Mouse (Mus musculus): Measurements from ENCODE around the gene Krt78. TPM values are rescaled to one million over a fixed set of nuclear protein-coding genes. Genes with fewer than 3 reads are reported as not detected.

Gene Krt78
- polyA plus RNA-seq, 1 experiment from 2014 or later: not detected

DNA sequence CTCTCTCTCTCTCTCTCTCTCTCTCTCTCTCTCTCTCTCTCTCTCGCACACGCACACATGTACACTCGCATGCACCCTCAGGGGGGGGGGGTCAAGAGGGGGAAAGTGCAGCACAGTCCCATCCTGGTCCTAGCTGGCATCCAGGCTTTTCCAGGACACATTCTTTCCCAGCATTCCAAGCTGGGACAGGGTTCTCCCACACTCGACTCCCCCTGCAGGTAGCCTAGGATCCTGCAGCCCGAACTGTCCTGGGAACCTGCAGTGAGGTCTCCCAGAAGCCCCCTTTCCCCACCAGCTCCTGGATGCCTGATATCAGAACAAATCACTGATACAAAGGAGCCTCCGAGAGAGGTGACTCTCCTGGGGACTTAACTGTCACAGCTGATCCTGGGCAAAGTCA, 16.4 kb upstream of the Krt78 start:
- no peak overlapping the region for H3K27ac ChIP-seq (ENCODE audit: poor library complexity, severe bottlenecking)
- WGBS: 1% methylated on average over 3 of the region's 6 CpGs
- H3K4me1 ChIP-seq (replicated peaks): 0 out of 2 replicates have a peak, but pooled peaks cover 4% of the 10 kb centered on the region
- no peaks in the 10 kb centered on the region for H3K9me3 ChIP-seq (replicated peaks)
- no peak overlapping the region for H3K4me2 ChIP-seq
- no peak overlapping the region for H3K9ac ChIP-seq
- no peak for ATAC-seq (ENCODE audit: insufficient number of reproducible peaks, low FRiP score)
- H3K4me3 ChIP-seq: no peak overlapping the region
- H3K27me3 ChIP-seq (replicated peaks): peaks cover 19% of the 10 kb centered on the region
- no peaks in the 10 kb centered on the region for H3K36me3 ChIP-seq

DNA sequence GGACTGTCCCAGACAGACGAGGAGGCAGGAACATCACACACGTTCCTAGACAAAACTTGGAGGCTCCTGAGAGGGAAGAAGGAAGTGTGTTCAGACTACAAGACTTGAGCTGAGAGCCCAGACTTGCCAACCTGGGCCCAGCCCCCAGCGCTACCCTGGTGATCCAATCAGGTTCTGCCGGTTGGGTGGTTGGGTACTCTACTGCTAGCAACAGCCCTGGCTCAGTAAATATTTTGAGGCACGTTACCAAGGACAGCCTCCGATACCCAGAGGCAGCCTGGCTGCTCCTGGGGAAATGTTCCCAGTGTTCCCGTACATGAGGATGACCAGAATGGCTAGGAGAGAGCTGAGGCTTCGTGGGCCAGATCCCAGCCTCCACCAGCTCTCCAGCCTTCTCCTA, 12.7 kb upstream of the Krt78 start:
- Histone ChIP-seq H3K9ac (no peak overlapping the region), H3K4me3 (no peak overlapping the region), H3K9me3 (replicated peaks) (no peaks in the 10 kb centered on the region), H3K4me1 (replicated peaks) (no peaks in the 10 kb centered on the region), H3K27ac (ENCODE audit: poor library complexity, severe bottlenecking) (no peak overlapping the region), H3K4me2 (no peak overlapping the region), H3K36me3 (no peaks in the 10 kb centered on the region), H3K27me3 (replicated peaks) (peaks cover 17% of the 10 kb centered on the region)
- 63% methylated on average over 8 of the region's 8 CpGs for WGBS
- ATAC-seq (ENCODE audit: insufficient number of reproducible peaks, low FRiP score): no peak

DNA sequence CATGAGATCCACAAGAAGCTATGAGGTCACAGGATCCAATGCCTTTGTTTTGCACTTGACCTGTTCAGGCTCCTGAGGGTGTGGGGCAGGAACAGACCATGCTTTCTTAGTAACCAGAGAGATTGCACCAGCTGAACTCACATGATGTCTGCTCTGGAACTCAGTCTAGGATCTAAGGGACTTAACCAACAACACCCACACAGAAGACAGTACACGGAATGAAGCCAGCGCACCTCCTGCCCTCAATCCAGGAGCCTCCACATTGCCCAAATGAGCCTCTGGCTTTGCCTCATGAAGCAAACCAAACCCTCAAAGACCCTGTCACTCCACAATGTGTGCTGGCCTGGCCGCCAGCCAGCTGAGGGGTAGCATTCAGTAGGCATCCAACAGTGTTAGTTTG, 4.8 kb upstream of the Krt78 start:
- no peaks in the 10 kb centered on the region for H3K36me3 ChIP-seq
- H3K4me1 ChIP-seq (replicated peaks): no peaks in the 10 kb centered on the region
- H3K9me3 ChIP-seq (replicated peaks): no peaks in the 10 kb centered on the region
- H3K4me2 ChIP-seq: no peak overlapping the region
- H3K9ac ChIP-seq: no peak overlapping the region
- ATAC-seq (ENCODE audit: insufficient number of reproducible peaks, low FRiP score): no peak
- no peak overlapping the region for H3K4me3 ChIP-seq
- H3K27ac ChIP-seq (ENCODE audit: poor library complexity, severe bottlenecking): no peak overlapping the region
- H3K27me3 ChIP-seq (replicated peaks): peaks cover 19% of the 10 kb centered on the region
- WGBS: 88% methylated on average over 3 of the region's 3 CpGs

DNA sequence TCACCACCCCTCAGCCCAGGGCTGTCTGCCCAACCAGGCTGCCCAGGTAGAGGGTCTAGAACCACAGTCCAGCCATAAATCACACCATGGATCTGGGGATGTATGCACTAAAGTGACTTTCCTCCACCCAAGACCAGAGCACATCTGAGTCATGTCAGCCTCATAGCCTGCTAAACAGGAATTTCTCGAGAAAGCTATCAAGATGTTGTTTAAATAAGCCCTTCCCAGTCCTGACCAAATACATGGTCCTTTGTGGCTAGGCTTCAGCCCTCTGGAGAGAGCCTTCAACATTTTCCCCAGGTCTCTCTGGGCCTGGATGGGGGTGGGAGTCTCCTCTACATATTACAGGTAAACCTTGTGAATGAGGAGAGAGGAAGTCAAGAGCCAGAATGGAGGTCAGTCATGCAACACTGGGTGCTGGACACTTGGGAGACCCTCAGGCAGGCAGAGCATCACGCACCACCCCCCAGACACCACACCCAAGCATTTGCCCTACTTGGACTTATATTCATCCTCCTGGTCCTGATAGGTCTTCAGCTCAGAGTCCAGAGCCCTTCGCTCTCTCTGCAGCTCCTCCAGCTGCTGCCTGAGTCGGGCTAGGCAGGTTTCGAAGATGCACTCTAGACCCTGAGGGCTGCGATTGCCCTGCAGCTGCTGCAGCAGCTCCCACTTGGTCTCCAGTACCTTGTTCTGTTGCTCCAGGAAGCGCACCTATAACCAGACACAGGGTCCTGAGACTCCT, 1.2 kb downstream of the Krt78 start:
- H3K36me3 ChIP-seq: no peaks in the 10 kb centered on the region

DNA sequence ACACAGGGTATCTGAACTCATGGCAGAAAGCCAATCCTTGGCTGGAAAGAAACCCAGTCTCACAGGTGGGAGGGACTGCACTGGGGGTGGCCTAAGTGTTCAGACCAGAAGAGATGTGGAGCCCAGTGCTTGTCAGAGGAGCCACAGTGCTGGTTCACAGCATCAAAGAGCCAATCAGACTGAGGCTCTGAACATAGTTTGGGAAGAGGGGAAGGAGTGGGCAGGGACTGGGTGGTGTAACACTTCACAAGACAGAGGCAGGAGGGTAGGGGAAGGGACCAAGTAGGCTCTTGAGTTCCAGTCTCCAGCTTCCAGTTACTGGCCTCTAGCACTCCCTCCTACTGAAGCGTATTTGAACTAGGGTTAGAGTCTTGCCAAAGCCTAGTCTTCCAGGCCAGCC, 8.7 kb downstream of the Krt78 start:
- no peak for ATAC-seq (ENCODE audit: insufficient number of reproducible peaks, low FRiP score)
- Histone ChIP-seq H3K27ac (ENCODE audit: poor library complexity, severe bottlenecking) (no peak overlapping the region), H3K9me3 (replicated peaks) (no peaks in the 10 kb centered on the region)

More for the DNA sequence above, 1.2 kb downstream of the Krt78 start:
- no peak overlapping the region for H3K27ac ChIP-seq (ENCODE audit: poor library complexity, severe bottlenecking)
- H3K4me3 ChIP-seq: no peak overlapping the region
- H3K4me2 ChIP-seq: no peak overlapping the region
- 68% methylated on average over 7 of the region's 7 CpGs for WGBS
- H3K9ac ChIP-seq: no peak overlapping the region
- no peak for ATAC-seq (ENCODE audit: insufficient number of reproducible peaks, low FRiP score)
- peaks cover 47% of the 10 kb centered on the region for H3K27me3 ChIP-seq (replicated peaks)
- H3K4me1 ChIP-seq (replicated peaks): no peaks in the 10 kb centered on the region
- no peaks in the 10 kb centered on the region for H3K9me3 ChIP-seq (replicated peaks)

DNA sequence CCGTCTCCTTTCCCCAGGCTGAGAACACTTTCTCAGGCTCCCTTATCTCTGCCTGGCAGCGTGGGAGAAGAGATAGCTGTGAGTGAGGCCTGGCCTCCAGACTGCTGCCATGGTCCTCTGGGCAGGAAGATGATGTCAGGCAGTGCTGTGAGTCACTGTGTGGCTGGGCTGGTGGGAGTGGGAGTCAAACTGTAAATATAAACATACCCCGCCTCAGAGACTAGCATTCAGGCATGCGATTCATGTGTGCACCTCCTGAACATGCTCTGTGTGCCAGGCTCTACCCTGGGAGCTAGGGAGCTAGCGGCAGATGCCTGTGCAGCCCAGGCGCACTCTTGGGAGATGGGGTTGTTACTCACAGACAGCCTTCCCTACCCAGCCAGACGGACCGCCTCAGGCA, 12.1 kb downstream of the Krt78 start:
- Histone ChIP-seq H3K4me3 (no peak overlapping the region), H3K4me1 (replicated peaks) (peaks cover 47% of the 10 kb centered on the region), H3K4me2 (0 out of 2 replicates have a peak overlapping the region, but pooled peaks have one; percentile 6), H3K36me3 (no peaks in the 10 kb centered on the region), H3K27ac (ENCODE audit: poor library complexity, severe bottlenecking) (peak overlapping the region; percentile 49; the same call in 1 of the 2 replicates), H3K9me3 (replicated peaks) (no peaks in the 10 kb centered on the region), H3K9ac (no peak overlapping the region), H3K27me3 (replicated peaks) (peaks cover 4% of the 10 kb centered on the region; the same call in 1 of the 2 replicates)
- peak; percentile 73 for ATAC-seq (ENCODE audit: insufficient number of reproducible peaks, low FRiP score)
- WGBS: 24% methylated on average over 8 of the region's 8 CpGs

More for the DNA sequence above, 8.7 kb downstream of the Krt78 start:
- H3K4me1 ChIP-seq (replicated peaks): peaks cover 30% of the 10 kb centered on the region
- no peak overlapping the region for H3K4me2 ChIP-seq
- peaks cover 16% of the 10 kb centered on the region; the same call in 1 of the 2 replicates for H3K27me3 ChIP-seq (replicated peaks)
- no peak overlapping the region for H3K9ac ChIP-seq
- WGBS: 86% methylated on average over 1 of the region's 1 CpGs
- H3K36me3 ChIP-seq: no peaks in the 10 kb centered on the region
- no peak overlapping the region for H3K4me3 ChIP-seq

DNA sequence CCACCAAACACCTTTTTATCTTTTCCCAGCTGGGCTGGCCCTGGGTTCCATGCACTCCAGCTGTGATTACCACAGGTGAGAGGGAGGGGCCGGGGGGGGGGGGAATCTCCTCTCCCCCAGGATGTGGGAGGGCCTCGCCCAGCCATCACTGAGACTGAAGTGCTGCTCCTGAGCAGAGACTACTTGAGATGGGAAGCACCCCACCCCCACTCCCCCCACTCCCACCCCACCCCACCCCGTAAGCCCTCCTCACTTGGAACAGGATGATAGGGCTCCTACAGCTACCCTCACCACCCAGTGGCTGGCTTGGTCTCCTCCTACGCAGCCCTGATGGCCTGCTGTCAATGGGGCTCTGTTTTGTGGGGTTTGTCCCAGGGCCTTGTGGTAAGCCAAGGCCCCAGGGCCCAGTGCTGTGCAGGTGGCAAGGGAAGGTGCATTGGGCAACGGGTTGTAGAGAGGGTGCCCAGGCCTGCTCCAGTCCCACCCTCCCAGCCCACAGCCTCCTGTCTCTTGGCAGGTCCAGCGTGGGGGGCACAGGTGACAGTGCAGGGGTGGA, 13.7 kb downstream of the Krt78 start, which contains the start of gene Krt79:
Gene Krt79 (minus strand): TSS at position 51 of the 556 bp plus-strand sequence.
- ATAC-seq (ENCODE audit: insufficient number of reproducible peaks, low FRiP score): no peak
- Histone ChIP-seq H3K9me3 (replicated peaks) (no peaks in the 10 kb centered on the region), H3K27ac (ENCODE audit: poor library complexity, severe bottlenecking) (no peak within 1 kb of the TSS), H3K9ac (no peak within 1 kb of the TSS), H3K4me1 (replicated peaks) (peaks cover 45% of the 10 kb centered on the region), H3K36me3 (no peaks in the 10 kb centered on the region), H3K4me2 (no peak within 1 kb of the TSS), H3K4me3 (no peak within 1 kb of the TSS), H3K27me3 (replicated peaks) (peaks cover 9% of the 10 kb centered on the region; the same call in 1 of the 2 replicates)
- WGBS: 52% methylated on average over 6 of the region's 6 CpGs

DNA sequence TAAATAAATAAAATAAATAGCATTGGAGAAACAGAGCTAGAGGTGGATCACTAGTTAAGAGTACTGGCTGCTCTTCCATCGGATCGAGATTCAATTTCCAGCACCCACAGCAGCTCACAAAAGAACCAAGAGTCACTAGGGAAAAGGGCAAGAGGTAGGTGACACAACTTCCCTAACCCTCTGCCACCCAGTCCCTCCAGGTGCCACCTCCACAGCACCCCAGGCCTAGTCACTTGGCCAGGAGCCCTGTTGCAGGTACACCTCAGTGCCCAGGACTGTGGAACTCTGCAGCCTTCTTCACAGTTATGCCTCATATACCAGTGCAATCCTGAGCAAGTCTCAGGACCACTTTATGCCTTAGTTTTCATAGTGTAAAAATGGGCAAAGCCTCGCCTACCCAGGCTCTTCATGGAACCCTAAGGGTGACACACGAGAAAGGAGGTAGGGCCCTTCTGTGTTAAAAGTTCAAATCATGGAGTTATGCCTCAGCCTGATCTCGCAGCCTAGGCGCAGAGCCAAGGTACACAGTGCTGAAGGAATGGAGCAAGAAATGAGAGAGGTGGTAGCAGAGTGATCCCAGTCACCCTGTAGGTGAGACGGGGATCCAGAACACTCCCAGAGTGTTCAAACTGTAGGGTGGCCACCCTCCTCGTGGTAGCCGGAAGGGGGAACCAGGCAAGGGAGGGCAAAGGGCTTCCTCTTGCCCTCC, 15.3 kb downstream of the Krt78 start:
- Histone ChIP-seq H3K27me3 (replicated peaks) (peaks cover 10% of the 10 kb centered on the region; the same call in 1 of the 2 replicates), H3K27ac (ENCODE audit: poor library complexity, severe bottlenecking) (no peak overlapping the region), H3K4me3 (no peak overlapping the region), H3K36me3 (no peaks in the 10 kb centered on the region), H3K4me2 (no peak overlapping the region), H3K4me1 (replicated peaks) (peaks cover 40% of the 10 kb centered on the region), H3K9me3 (replicated peaks) (no peaks in the 10 kb centered on the region), H3K9ac (no peak overlapping the region)
- WGBS: 67% methylated on average over 9 of the region's 9 CpGs
- ATAC-seq (ENCODE audit: insufficient number of reproducible peaks, low FRiP score): no peak

DNA sequence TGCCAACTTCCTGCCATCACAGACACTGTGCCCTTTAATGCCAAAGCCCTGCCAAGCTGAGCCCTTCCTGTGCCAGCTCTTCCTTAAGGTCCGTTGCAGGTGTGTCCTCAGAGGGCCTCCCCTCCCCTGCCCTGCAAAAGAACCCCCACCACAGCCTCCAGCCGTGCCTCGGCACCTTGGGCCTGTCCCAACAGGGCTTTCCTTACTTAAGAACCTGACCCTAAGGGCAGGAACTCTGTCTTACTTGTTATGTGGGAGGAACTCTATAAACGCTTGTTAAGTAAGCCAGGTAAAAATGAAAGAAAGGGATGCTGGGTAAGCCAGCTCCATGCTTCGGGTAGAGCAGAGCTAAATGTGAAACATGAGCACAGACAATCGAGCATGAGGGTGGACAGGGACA, 21.1 kb downstream of the Krt78 start:
- H3K27ac ChIP-seq (ENCODE audit: poor library complexity, severe bottlenecking): no peak overlapping the region
- peaks cover 19% of the 10 kb centered on the region for H3K4me1 ChIP-seq (replicated peaks)
- H3K9me3 ChIP-seq (replicated peaks): no peaks in the 10 kb centered on the region
- H3K4me2 ChIP-seq: no peak overlapping the region
- no peaks in the 10 kb centered on the region for H3K36me3 ChIP-seq
- ATAC-seq (ENCODE audit: insufficient number of reproducible peaks, low FRiP score): no peak
- no peak overlapping the region for H3K9ac ChIP-seq
- H3K4me3 ChIP-seq: no peak overlapping the region
- WGBS: 70% methylated on average over 6 of the region's 6 CpGs
- H3K27me3 ChIP-seq (replicated peaks): peaks cover 46% of the 10 kb centered on the region

DNA sequence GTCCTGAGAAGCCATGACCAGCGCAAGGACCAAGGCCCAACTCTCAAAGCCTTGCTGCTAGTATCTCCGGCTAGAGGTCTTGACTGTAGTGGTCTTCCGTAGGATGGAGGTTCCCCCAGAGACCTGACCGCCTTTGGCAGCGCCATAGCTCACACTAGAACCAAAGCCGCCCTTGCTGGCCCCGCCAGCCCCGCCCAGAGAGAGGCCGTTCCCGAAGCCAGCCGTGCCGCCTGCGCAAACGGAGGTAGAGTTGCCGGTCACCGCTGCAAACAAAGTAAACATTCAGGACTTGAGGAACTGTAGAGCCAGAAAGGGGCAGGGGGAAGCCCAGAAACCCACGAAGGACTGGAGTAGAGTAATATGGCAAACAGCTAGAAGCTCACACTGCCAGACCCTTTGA, 24.4 kb downstream of the Krt78 start:
- no peak overlapping the region for H3K27ac ChIP-seq (ENCODE audit: poor library complexity, severe bottlenecking)
- under 1% methylated on average over 17 of the region's 17 CpGs for WGBS
- H3K9me3 ChIP-seq (replicated peaks): no peaks in the 10 kb centered on the region
- H3K27me3 ChIP-seq (replicated peaks): peaks cover 46% of the 10 kb centered on the region
- H3K36me3 ChIP-seq: no peaks in the 10 kb centered on the region
- H3K9ac ChIP-seq: peak overlapping the region; percentile 31
- peak overlapping the region; percentile 39 for H3K4me3 ChIP-seq
- peak overlapping the region; percentile 67 for H3K4me2 ChIP-seq
- peaks cover 19% of the 10 kb centered on the region for H3K4me1 ChIP-seq (replicated peaks)
- no peak for ATAC-seq (ENCODE audit: insufficient number of reproducible peaks, low FRiP score)

DNA sequence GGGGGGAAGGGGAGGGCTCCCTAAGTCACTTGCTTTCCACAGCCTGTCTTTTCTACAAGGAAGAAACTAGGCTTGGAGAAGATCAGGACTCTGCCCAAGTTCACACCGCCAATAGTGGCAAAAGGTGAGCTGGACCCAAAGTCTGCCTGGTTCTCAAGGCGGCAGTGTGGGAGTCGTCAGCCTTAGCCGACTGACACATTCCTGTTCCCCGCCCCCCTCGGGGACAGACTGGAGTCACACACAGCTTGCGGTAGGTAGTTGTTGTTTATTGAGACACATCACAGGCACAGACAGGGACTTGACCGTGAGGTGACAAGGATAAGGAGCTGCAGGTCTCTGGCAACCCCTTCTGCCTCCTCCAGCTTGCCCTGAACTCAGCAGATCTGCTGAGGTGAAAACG, 25.0 kb downstream of the Krt78 start:
- H3K4me3 ChIP-seq: peak overlapping the region; percentile 39; the same call in 1 of the 2 replicates
- no peaks in the 10 kb centered on the region for H3K36me3 ChIP-seq
- peaks cover 51% of the 10 kb centered on the region for H3K27me3 ChIP-seq (replicated peaks)
- peaks cover 19% of the 10 kb centered on the region for H3K4me1 ChIP-seq (replicated peaks)
- peak overlapping the region; percentile 67 for H3K4me2 ChIP-seq
- WGBS: 11% methylated on average over 9 of the region's 9 CpGs
- no peak overlapping the region for H3K27ac ChIP-seq (ENCODE audit: poor library complexity, severe bottlenecking)
- H3K9me3 ChIP-seq (replicated peaks): no peaks in the 10 kb centered on the region
- H3K9ac ChIP-seq: no peak overlapping the region
- ATAC-seq (ENCODE audit: insufficient number of reproducible peaks, low FRiP score): no peak

Measured in heart, embryonic 12.5 days (tissue).